Mouse (Mus musculus): ENCODE results near the gene Serpinb5. TPM values are rescaled to one million over a fixed set of nuclear protein-coding genes. Genes with fewer than 3 reads are reported as not detected.

The Serpinb5 gene
- total RNA-seq, 2 experiments from 2014 or later: not detected

Other genes with a start within 250 kb of the Serpinb5 start
- gene Bcl2, start 146.9 kb upstream of the Serpinb5 start, total RNA-seq (2021): 10 to 100 TPM in 1 of 2 experiments, 1 to 10 TPM in 1; 9.1 to 13.3 TPM
- 10 to 100 TPM; 26.3 to 30.8 TPM for gene Kdsr, start 101.4 kb upstream of the Serpinb5 start, total RNA-seq (2021)
- gene Vps4b, start 64.4 kb upstream of the Serpinb5 start, total RNA-seq (2021): 100 to 1,000 TPM; 128 to 129 TPM
- not detected for gene Serpinb12, start 73.3 kb downstream of the Serpinb5 start, total RNA-seq (2021)
- not detected for gene Serpinb13, start 119.8 kb downstream of the Serpinb5 start, total RNA-seq (2021)
- not detected for gene Serpinb3a, start 191.1 kb downstream of the Serpinb5 start, total RNA-seq (2021)
- gene Serpinb3d, start 222.3 kb downstream of the Serpinb5 start, total RNA-seq (2021): not detected